13 mouse cellular contexts compared by ENCODE assay signal in the genomic region with DNA sequence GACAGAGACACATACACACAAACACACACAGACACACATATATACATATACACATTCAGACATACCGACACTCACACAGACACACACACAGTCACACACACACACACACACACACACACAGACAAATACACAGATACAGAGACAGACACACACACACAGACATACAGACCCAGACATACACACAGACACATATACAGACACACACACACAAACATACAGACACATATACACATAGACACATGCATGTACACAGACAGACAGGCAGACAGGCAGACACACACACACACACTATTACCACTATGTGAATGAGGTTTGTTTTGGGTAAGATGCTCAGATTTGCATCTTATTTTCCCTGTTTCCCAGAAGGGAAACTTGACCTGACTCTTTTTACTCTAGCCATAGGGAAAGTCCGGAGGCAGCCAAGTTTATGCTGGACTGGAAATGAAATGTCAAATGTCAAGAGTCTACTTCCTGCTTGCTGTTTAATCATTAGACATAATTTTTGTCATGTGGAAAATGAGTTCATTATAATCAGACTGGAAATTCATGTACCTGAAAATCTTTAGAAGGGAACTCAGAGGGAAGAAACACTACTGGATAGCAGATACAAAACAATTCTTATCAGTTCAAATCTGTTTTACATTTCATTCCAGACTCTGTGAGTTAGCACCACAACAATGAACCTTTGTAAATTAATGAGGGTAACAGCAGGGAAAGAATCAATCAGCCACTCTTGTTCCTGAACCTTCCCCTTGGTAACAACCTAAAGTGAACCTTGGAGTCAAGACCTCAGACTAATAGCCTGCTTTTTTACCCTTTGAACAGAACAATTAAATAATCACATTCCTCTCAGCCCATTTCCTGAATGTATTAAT.
DNase-seq lines count a peak whose midpoint lies in the region; ATAC-seq and TF ChIP-seq lines count a peak whose summit lies in the region.
"Had no signal": no experiment of that assay in that cellular context is flagged by ENCODE, and none has a peak within 500 bp of the region (broad histone marks: within the 10 kb centered on the region; RNA-seq: fewer than 3 reads in every experiment).

No protein-coding gene starts in this region.

- no peaks in the 10 kb centered on the region for H3K9me3 ChIP-seq in heart, postnatal 0 days (replicated peaks; ENCODE audit: control insufficient read depth, low read length)
- H3K9me3 ChIP-seq: hindbrain, embryonic 13.5 days; midbrain, embryonic 12.5 days had no signal

- no peaks in the 10 kb centered on the region for H3K36me3 ChIP-seq in heart, postnatal 0 days (replicated peaks; ENCODE audit: control insufficient read depth, insufficient read depth, low read length)
- H3K36me3 ChIP-seq: hindbrain, embryonic 13.5 days; midbrain, embryonic 12.5 days had no signal

- TF ChIP-seq EP300 in heart, postnatal 0 days (IDR thresholded peaks at IDR 0.05; ENCODE audit: low read depth), result 0 out of 2 replicates have a peak, but pooled peaks have one; percentile 23

- no peak overlapping the region for H3K4me2 ChIP-seq in heart, postnatal 0 days (ENCODE audit: low read depth, low read length)
- H3K4me2 ChIP-seq: heart, embryonic 11.5 days; hindbrain, embryonic 13.5 days; midbrain, embryonic 12.5 days had no signal

- H3K27me3 ChIP-seq in heart, postnatal 0 days (ENCODE audit: control insufficient read depth, insufficient read depth, low read length), result no peaks in the 10 kb centered on the region
- H3K27me3 ChIP-seq: hindbrain, embryonic 13.5 days; midbrain, embryonic 12.5 days had no signal

- DNase-seq in heart, postnatal 0 days (ENCODE audit: low spot score), result no peak
- DNase-seq in heart, adult 18-20 months, result no peak
- DNase-seq in embryo, embryonic 10.5 days (ENCODE audit: low spot score), result peak; percentile 66
- peak; percentile 65 for DNase-seq in kidney, adult 9 months
- peak; percentile 10 for DNase-seq in retina, postnatal 1 day
- no peak for DNase-seq in right cerebral cortex, postnatal 4 days
- DNase-seq in gastrocnemius, adult 2 months, result no peak
- no peak for DNase-seq in layer of hippocampus, postnatal 10 days (ENCODE audit: low spot score in 2 of 2)
- DNase-seq: liver, postnatal 0 days; thymus, adult 2 months had no signal

- no peak for TF ChIP-seq CTCF in heart, postnatal 0 days (IDR thresholded peaks at IDR 0.05; ENCODE audit: low read depth)
- no peak for TF ChIP-seq CTCF in gastrocnemius, adult 2 months (IDR thresholded peaks at IDR 0.05)

- H3K4me3 ChIP-seq in heart, postnatal 0 days (ENCODE audit: low read depth, low read length), result no peak overlapping the region
- no peak overlapping the region for H3K4me3 ChIP-seq in gastrocnemius, adult 2 months
- H3K4me3 ChIP-seq: hindbrain, embryonic 13.5 days; midbrain, embryonic 12.5 days had no signal

- H3K9ac ChIP-seq in heart, postnatal 0 days (replicated peaks; ENCODE audit: low read depth, low read length), result no peak overlapping the region
- H3K9ac ChIP-seq: hindbrain, embryonic 13.5 days; liver, postnatal 0 days; midbrain, embryonic 12.5 days had no signal

- no peak for ATAC-seq in heart, postnatal 0 days (ENCODE audit: insufficient read depth, low read depth)
- ATAC-seq: liver, postnatal 0 days had no signal

- 57% methylated on average over 2 of the region's 2 CpGs for WGBS in heart, postnatal 0 days

- peaks cover 7% of the 10 kb centered on the region for H3K4me1 ChIP-seq in heart, postnatal 0 days (ENCODE audit: control insufficient read depth, insufficient read depth)
- H3K4me1 ChIP-seq: hindbrain, embryonic 13.5 days; midbrain, embryonic 12.5 days had no signal

- intact Hi-C loops in gastrocnemius, adult 2 months (cut with DNase I), result no loop called here

- no peak overlapping the region for H3K27ac ChIP-seq in heart, postnatal 0 days (ENCODE audit: low read depth)
- no peak overlapping the region for H3K27ac ChIP-seq in gastrocnemius, adult 2 months
- H3K27ac ChIP-seq: hindbrain, embryonic 13.5 days; midbrain, embryonic 12.5 days had no signal

Comparison
In these comparisons a context has a peak if more than half of its experiments do, and no peak if none do; other contexts are left out.
1. DNase-seq: peak in embryo, embryonic 10.5 days (single experiment), kidney, adult 9 months (single experiment) and retina, postnatal 1 day (single experiment); none in heart, postnatal 0 days (single experiment), heart, adult 18-20 months (0 of 2), right cerebral cortex, postnatal 4 days (single experiment), gastrocnemius, adult 2 months (single experiment) and layer of hippocampus, postnatal 10 days (0 of 2).